Mouse (Mus musculus): ENCODE measurements around the gene Tifab.

The Tifab gene

GRCm38 (mm10) chr13:56139167-56139751 lies 39.4 kb downstream of the Tifab start:
- no peak for DNase-seq (ENCODE audit: low read depth, low spot score)

GRCm38 (mm10) chr13:56136200-56136599 lies 42.5 kb downstream of the Tifab start, which contains the start of gene H2afy:
Gene H2afy, minus strand, starts transcription at chr13:56136361.
- no peak for DNase-seq (ENCODE audit: low read depth, low spot score)

- DNase-seq (ENCODE audit: low read depth, low spot score) = peak; percentile 86
Observed at GRCm38 (mm10) chr13:56135231-56136052, 43.2 kb downstream of the Tifab start.

- DNase-seq (ENCODE audit: low read depth, low spot score) = no peak
Observed at GRCm38 (mm10) chr13:56134631-56135181, 44.0 kb downstream of the Tifab start.

- DNase-seq (ENCODE audit: low read depth, low spot score) = no peak
Observed at GRCm38 (mm10) chr13:56134031-56134430, 44.7 kb downstream of the Tifab start.

- no peak for DNase-seq (ENCODE audit: low read depth, low spot score)
Observed at GRCm38 (mm10) chr13:56132941-56133340, 45.7 kb downstream of the Tifab start.

- no peak for DNase-seq (ENCODE audit: low read depth, low spot score)
Observed at GRCm38 (mm10) chr13:56132326-56132936, 46.3 kb downstream of the Tifab start.

- no peak for DNase-seq (ENCODE audit: low read depth, low spot score)
Observed at GRCm38 (mm10) chr13:56130544-56130943, 48.1 kb downstream of the Tifab start.

GRCm38 (mm10) chr13:56129578-56129977 lies 49.1 kb downstream of the Tifab start:
- DNase-seq (ENCODE audit: low read depth, low spot score) = no peak

- no peak for DNase-seq (ENCODE audit: low read depth, low spot score)
Observed at GRCm38 (mm10) chr13:56129014-56129413, 49.7 kb downstream of the Tifab start.

GRCm38 (mm10) chr13:56125632-56126031 lies 53.1 kb downstream of the Tifab start:
- DNase-seq (ENCODE audit: low read depth, low spot score) = no peak
